Mouse (Mus musculus) limb, embryonic 12.5 days (tissue): ENCODE measurements at regions not wholly inside any gene's neighbourhood (a gene's known extent, or its start where the extent isn't known, plus 50 kb on each side); places are given as distances from the start of the nearest gene placed in this dataset.

Experiments
- ATAC-seq: fragments of 200-750 bp; cut with Nextera tagmentation; 2 replicates; pipeline ENCODE4 v1.8.0; 2017; ENCODE audit warnings: low read depth, moderate TSS enrichment; ENCODE audit not compliant: insufficient number of reproducible peaks, insufficient read depth, low FRiP score, low TSS enrichment
- H3K27ac ChIP-seq: fragments of 300-500 bp; sonication (generic); 2 replicates; pipeline ENCODE4 v1.5.1; 2016; ENCODE audit warnings: mild to moderate bottlenecking, moderate library complexity
- H3K27me3 ChIP-seq: fragments of 300-500 bp; sonication (generic); 2 replicates; pipeline ENCODE4 v1.6.1; 2016; ENCODE audit warnings: mild to moderate bottlenecking, moderate library complexity
- H3K36me3 ChIP-seq: fragments of 300-500 bp; sonication (generic); 2 replicates; pipeline ENCODE4 v1.6.1; 2016; ENCODE audit warnings: mild to moderate bottlenecking, moderate library complexity
- H3K4me1 ChIP-seq: fragments of 300-500 bp; sonication (generic); replicated peaks from 2 replicates; pipeline ENCODE4 v1.6.1; 2016
- H3K4me2 ChIP-seq: fragments of 300-500 bp; sonication (generic); 2 replicates; pipeline ENCODE4 v1.6.1; 2016; ENCODE audit warnings: mild to moderate bottlenecking, moderate library complexity
- H3K4me3 ChIP-seq: fragments of 300-500 bp; sonication (generic); replicated peaks from 2 replicates; pipeline ENCODE4 v1.5.1; 2016; ENCODE audit warnings: mild to moderate bottlenecking
- H3K9ac ChIP-seq: fragments of 300-500 bp; sonication (generic); replicated peaks from 2 replicates; pipeline ENCODE4 v1.6.1; 2016; ENCODE audit warnings: mild to moderate bottlenecking, moderate library complexity
- H3K9me3 ChIP-seq: fragments of 300-500 bp; sonication (generic); 2 replicates; pipeline ENCODE4 v1.6.1; 2016; ENCODE audit warnings: mild to moderate bottlenecking, moderate library complexity
- WGBS: fragments of 180-500 bp; shearing (Covaris S2); methylation state at CpG from one replicate; pipeline ENCODE4 v1.1.7; 2016; 5-methylcytosine and 5-hydroxymethylcytosine counted together

GRCm38 (mm10) chr2:50462378-50462777 lies 165.8 kb upstream of the Mmadhc start:
- no peaks in the 10 kb centered on the region for H3K36me3 ChIP-seq
- no peaks in the 10 kb centered on the region for H3K4me1 ChIP-seq
- ATAC-seq: no peak
- no peak overlapping the region for H3K4me3 ChIP-seq
- no peaks in the 10 kb centered on the region for H3K27me3 ChIP-seq
- H3K27ac ChIP-seq: no peak overlapping the region
- H3K4me2 ChIP-seq: no peak overlapping the region
- no peak overlapping the region for H3K9ac ChIP-seq
- 95% methylated on average over 1 of the region's 1 CpGs for WGBS
- H3K9me3 ChIP-seq: peaks cover 8% of the 10 kb centered on the region; the same call in 1 of the 2 replicates

DNA sequence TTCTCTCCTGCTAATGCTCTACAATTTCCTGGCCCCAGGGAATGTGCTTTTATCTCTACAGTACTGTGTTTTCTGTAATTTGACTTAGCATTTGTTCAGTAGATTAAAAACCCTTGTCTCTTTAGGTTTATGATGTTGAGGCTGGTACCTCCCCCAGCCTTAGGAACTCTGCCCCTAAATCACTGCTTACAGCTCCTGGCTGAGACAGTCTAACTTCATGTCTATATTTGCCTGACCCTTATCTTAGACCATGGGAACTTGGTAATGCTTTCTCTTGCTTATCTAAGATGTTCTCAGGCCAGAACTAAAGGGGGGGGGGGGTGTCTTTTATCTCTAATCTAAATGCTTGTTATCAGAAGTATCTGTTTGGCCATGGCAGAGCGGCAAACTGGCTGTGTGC lies 160.1 kb upstream of the Mmadhc start:
- no peak overlapping the region for H3K4me2 ChIP-seq
- no peaks in the 10 kb centered on the region for H3K27me3 ChIP-seq
- no peaks in the 10 kb centered on the region for H3K4me1 ChIP-seq
- no peak for ATAC-seq
- H3K9ac ChIP-seq: no peak overlapping the region
- H3K4me3 ChIP-seq: no peak overlapping the region
- no peak overlapping the region for H3K27ac ChIP-seq
- no peaks in the 10 kb centered on the region for H3K36me3 ChIP-seq
- WGBS: 77% methylated on average over 1 of the region's 1 CpGs
- peaks cover 8% of the 10 kb centered on the region; the same call in 1 of the 2 replicates for H3K9me3 ChIP-seq

DNA sequence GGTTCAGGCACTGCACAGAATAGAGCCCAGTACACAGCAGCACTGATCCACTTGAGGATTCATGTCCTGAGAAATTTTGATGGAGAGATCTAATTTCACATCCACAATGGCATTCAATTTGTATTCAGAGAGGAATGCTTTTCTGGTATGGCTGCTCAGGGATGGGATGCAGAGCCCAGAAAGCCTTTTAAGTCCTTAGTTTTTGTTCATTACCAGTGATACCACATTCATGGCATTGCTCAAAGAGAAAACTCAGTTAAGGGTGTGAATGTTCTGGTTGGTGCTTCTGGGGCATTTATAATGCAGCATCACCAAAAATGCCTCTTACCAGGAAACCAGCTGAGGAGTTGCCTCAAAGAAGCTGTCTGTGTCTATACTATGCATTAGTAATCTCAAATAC lies 151.5 kb upstream of the Mmadhc start:
- Histone ChIP-seq H3K9ac (no peak overlapping the region), H3K9me3 (no peaks in the 10 kb centered on the region), H3K36me3 (no peaks in the 10 kb centered on the region), H3K4me1 (no peaks in the 10 kb centered on the region), H3K4me2 (no peak overlapping the region), H3K4me3 (no peak overlapping the region), H3K27ac (no peak overlapping the region), H3K27me3 (no peaks in the 10 kb centered on the region)
- ATAC-seq: no peak

- no peaks in the 10 kb centered on the region for H3K4me1 ChIP-seq
- WGBS: 70% methylated on average over 2 of the region's 2 CpGs
- no peak overlapping the region for H3K9ac ChIP-seq
- H3K27me3 ChIP-seq: no peaks in the 10 kb centered on the region
- H3K4me2 ChIP-seq: no peak overlapping the region
- H3K27ac ChIP-seq: no peak overlapping the region
- H3K9me3 ChIP-seq: no peaks in the 10 kb centered on the region
- H3K4me3 ChIP-seq: no peak overlapping the region
- ATAC-seq: no peak
- H3K36me3 ChIP-seq: no peaks in the 10 kb centered on the region
Measured at GRCm38 (mm10) chr2:50445963-50446485, 149.4 kb upstream of the Mmadhc start.

DNA sequence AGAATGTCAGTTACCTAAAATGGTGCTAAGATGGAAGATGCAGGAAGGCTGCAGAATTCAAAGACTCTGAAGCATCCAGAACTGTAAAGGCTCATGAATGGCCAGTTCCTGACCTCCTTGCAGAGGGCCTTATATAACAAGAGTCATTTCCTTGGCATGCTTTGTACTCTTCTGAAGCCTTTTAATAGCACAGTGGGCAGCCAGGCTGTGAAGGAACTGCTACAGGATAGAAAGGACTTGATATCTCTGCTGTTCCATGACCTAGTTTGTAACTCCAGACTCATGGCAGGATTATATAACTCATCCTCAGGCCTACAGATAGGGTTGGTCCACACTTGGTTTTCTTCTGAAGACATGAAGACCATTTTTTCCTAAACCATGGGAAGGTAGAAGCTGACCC lies 143.7 kb upstream of the Mmadhc start:
- Histone ChIP-seq H3K9me3 (no peaks in the 10 kb centered on the region), H3K27ac (no peak overlapping the region), H3K4me1 (no peaks in the 10 kb centered on the region), H3K4me3 (no peak overlapping the region), H3K9ac (no peak overlapping the region), H3K27me3 (no peaks in the 10 kb centered on the region), H3K36me3 (no peaks in the 10 kb centered on the region), H3K4me2 (no peak overlapping the region)
- ATAC-seq: no peak

- H3K4me1 ChIP-seq: no peaks in the 10 kb centered on the region
- no peaks in the 10 kb centered on the region for H3K9me3 ChIP-seq
- no peak overlapping the region for H3K9ac ChIP-seq
- ATAC-seq: no peak
- H3K36me3 ChIP-seq: no peaks in the 10 kb centered on the region
- no peaks in the 10 kb centered on the region for H3K27me3 ChIP-seq
- WGBS: 89% methylated on average over 4 of the region's 4 CpGs
- H3K4me3 ChIP-seq: no peak overlapping the region
- no peak overlapping the region for H3K4me2 ChIP-seq
- H3K27ac ChIP-seq: no peak overlapping the region
Measured at GRCm38 (mm10) chr2:50433166-50433565, 136.6 kb upstream of the Mmadhc start.

DNA sequence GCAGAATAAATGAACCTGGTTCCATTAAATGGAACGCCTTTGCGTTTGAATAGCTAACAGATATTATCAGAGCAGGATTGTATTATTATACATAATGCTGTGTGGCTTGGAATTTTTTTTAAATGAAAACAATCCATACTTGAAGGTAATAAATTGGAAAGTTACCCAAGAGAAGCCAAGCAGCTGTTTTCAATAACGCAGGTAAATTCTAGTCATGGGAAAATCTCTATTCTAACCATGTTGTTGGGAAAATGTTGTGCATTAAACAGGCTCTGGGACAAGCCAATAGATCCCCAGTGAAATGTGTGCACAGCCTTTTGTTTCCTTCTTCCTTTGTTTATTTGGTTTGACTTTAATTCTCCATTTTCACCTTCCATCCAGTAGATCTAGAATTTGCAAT lies 128.6 kb upstream of the Mmadhc start:
- WGBS: 61% methylated on average over 3 of the region's 3 CpGs
- Histone ChIP-seq H3K9ac (no peak overlapping the region), H3K27ac (no peak overlapping the region), H3K4me1 (peaks cover 13% of the 10 kb centered on the region; the same call in 1 of the 2 replicates), H3K36me3 (no peaks in the 10 kb centered on the region), H3K9me3 (no peaks in the 10 kb centered on the region), H3K27me3 (no peaks in the 10 kb centered on the region), H3K4me3 (no peak overlapping the region), H3K4me2 (no peak overlapping the region)
- no peak for ATAC-seq

DNA sequence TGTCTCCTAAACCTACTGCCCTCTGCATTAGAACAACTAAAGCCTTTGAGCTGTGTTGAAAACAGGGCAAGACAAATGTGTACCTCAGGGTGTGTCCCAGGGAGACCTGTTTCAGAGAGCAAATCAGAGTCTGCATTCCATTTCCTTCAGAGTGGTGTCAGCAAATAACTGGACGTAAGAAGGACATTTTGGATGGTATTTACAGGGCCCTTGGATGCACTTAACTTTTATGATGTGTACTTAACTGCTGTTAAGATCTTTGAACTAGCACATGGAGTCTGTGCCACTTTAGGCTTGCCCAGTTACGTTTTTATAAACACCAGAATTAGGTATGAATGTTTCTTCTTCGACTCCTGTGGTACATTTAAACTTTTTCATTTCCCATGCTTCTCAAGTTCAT lies 123.0 kb upstream of the Mmadhc start:
- peak overlapping the region; percentile 25; the same call in 1 of the 2 replicates for H3K27ac ChIP-seq
- no peak for ATAC-seq
- H3K9ac ChIP-seq: no peak overlapping the region
- H3K4me2 ChIP-seq: no peak overlapping the region
- H3K9me3 ChIP-seq: no peaks in the 10 kb centered on the region
- H3K4me3 ChIP-seq: no peak overlapping the region
- no peaks in the 10 kb centered on the region for H3K36me3 ChIP-seq
- 13% methylated on average over 3 of the region's 3 CpGs for WGBS
- H3K27me3 ChIP-seq: no peaks in the 10 kb centered on the region
- H3K4me1 ChIP-seq: peaks cover 10% of the 10 kb centered on the region

DNA sequence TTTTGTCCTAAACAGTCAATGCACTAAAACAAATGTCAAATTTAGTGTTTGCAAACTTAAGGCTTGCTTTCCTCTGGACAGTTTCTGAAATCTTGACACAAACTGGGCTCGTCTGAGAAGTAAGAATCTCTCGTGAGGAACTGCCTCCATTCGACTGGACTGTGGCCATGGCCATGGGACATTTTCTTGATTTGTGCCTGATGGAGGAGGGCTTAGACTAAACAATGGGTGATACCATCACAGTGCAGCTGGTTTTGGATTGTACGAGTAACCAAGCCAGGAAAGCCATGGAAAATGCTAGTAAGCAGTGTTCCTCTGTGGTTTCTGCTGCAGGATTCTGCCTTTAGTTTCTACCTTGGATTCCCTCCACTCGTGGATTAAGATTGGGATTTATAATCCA lies 121.0 kb upstream of the Mmadhc start:
- Histone ChIP-seq H3K36me3 (no peaks in the 10 kb centered on the region), H3K9me3 (no peaks in the 10 kb centered on the region), H3K4me1 (peaks cover 10% of the 10 kb centered on the region), H3K4me3 (no peak overlapping the region), H3K27me3 (no peaks in the 10 kb centered on the region), H3K4me2 (no peak overlapping the region), H3K27ac (no peak overlapping the region), H3K9ac (no peak overlapping the region)
- ATAC-seq: no peak
- 85% methylated on average over 5 of the region's 5 CpGs for WGBS

GRCm38 (mm10) chr2:50417135-50417534 lies 120.5 kb upstream of the Mmadhc start:
- no peaks in the 10 kb centered on the region for H3K36me3 ChIP-seq
- ATAC-seq: no peak
- 90% methylated on average over 5 of the region's 5 CpGs for WGBS
- no peaks in the 10 kb centered on the region for H3K27me3 ChIP-seq
- no peak overlapping the region for H3K4me3 ChIP-seq
- no peaks in the 10 kb centered on the region for H3K9me3 ChIP-seq
- no peak overlapping the region for H3K4me2 ChIP-seq
- H3K9ac ChIP-seq: no peak overlapping the region
- H3K27ac ChIP-seq: no peak overlapping the region
- peaks cover 10% of the 10 kb centered on the region for H3K4me1 ChIP-seq

- H3K4me1 ChIP-seq: peaks cover 10% of the 10 kb centered on the region
- 89% methylated on average over 2 of the region's 2 CpGs for WGBS
- H3K36me3 ChIP-seq: no peaks in the 10 kb centered on the region
- no peak overlapping the region for H3K4me3 ChIP-seq
- no peaks in the 10 kb centered on the region for H3K27me3 ChIP-seq
- H3K9ac ChIP-seq: no peak overlapping the region
- H3K27ac ChIP-seq: no peak overlapping the region
- H3K4me2 ChIP-seq: no peak overlapping the region
- H3K9me3 ChIP-seq: no peaks in the 10 kb centered on the region
- ATAC-seq: no peak
Measured at GRCm38 (mm10) chr2:50416056-50416455, 119.5 kb upstream of the Mmadhc start.

DNA sequence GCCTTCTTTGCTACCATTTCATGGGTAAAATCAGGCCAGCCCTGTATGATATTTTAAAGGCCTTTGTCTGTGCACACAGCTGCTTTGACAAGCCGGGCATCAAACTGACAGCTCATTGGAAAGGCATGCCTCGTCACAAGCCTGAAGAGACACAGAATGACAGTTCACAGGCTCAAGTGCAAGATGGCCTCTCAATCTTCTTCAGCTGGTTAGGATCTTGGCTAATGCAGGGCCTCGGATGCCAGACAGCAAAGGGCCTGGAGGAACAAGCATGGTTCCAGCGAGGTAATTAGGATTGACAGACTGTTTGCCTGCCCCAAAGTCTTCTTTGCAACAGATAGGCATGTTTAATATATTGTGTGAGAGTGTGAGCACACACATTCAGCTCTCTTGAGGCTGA lies 109.3 kb upstream of the Mmadhc start:
- WGBS: 79% methylated on average over 4 of the region's 4 CpGs
- H3K9ac ChIP-seq: no peak overlapping the region
- H3K4me1 ChIP-seq: no peaks in the 10 kb centered on the region
- ATAC-seq: no peak
- no peak overlapping the region for H3K4me3 ChIP-seq
- no peak overlapping the region for H3K27ac ChIP-seq
- no peaks in the 10 kb centered on the region for H3K36me3 ChIP-seq
- no peaks in the 10 kb centered on the region for H3K27me3 ChIP-seq
- H3K9me3 ChIP-seq: no peaks in the 10 kb centered on the region
- no peak overlapping the region for H3K4me2 ChIP-seq
